Mouse (Mus musculus): ENCODE measurements around the gene Gm853. TPM values are rescaled to one million over a fixed set of nuclear protein-coding genes. Genes with fewer than 3 reads are reported as not detected.

The Gm853 gene
- polyA plus RNA-seq, 1 experiment from 2014 or later, result not detected

DNA sequence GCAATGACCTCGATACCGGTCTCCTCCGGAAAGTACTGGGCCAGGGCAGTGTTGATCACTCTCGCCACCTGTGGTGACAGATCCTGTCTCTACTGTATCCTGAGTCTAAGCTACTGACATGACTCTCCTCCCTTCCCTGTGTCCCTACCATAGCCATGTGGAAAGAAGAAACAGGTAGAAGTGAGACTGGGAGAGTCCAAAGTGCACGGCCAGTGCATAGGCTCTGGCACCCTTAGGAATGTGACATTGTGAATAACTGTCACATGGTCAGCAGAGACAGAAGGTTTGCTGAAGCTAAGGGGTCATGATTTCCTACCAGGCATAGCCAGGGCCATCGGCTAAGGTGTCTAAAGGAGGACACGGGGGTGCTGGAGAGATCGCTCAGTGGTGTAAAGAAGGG, 6.8 kb downstream of the Gm853 start:
- H3K36me3 ChIP-seq (ENCODE audit: control insufficient read depth, insufficient read depth, low read length), result no peaks in the 10 kb centered on the region
- H3K4me2 ChIP-seq (ENCODE audit: low read length), result no peak overlapping the region
- 81% methylated on average over 8 of the region's 8 CpGs for WGBS
- H3K27ac ChIP-seq (replicated peaks in 1 of 2; ENCODE audit: control insufficient read depth in 1 of 2, insufficient read depth in 1 of 2, low read depth in 2 of 2, low read length in 2 of 2), result no peak overlapping the region
- no peak overlapping the region for H3K4me3 ChIP-seq (ENCODE audit: control insufficient read depth in 1 of 2, insufficient read depth in 1 of 2, low read depth in 1 of 2, low read length in 2 of 2)
- no peak for ATAC-seq (ENCODE audit: insufficient number of reproducible peaks, insufficient read depth, low FRiP score, low read depth)
- H3K9ac ChIP-seq (ENCODE audit: low read length), result no peak overlapping the region
- H3K9me3 ChIP-seq (ENCODE audit: control insufficient read depth, low read length), result no peaks in the 10 kb centered on the region
- no peaks in the 10 kb centered on the region; a peak in 1 of 4 replicates for H3K4me1 ChIP-seq (ENCODE audit: control insufficient read depth in 2 of 2, insufficient read depth in 2 of 2, low read length in 2 of 2)
- no peaks in the 10 kb centered on the region for H3K27me3 ChIP-seq (ENCODE audit: control insufficient read depth, insufficient read depth, low read length)

DNA sequence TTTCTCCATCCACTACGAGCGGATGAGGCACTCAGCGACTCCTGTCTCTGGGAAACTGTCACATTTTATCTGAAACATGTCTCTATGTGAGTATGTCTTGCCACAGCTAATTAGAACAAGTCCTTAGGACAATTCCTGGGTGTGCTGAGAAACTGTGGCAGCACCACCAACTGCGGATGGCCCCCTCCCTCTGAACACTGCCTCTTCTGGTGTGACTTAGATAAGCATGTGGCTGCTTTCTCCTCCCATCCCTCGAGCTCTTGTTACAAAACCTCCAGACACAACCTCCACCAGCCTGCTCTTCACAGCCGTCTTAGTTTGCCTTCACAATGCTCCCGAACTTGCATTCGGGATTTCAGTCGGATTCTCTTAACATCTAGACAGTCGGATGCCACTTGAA, 8.3 kb downstream of the Gm853 start:
- 54% methylated on average over 10 of the region's 10 CpGs for WGBS

DNA sequence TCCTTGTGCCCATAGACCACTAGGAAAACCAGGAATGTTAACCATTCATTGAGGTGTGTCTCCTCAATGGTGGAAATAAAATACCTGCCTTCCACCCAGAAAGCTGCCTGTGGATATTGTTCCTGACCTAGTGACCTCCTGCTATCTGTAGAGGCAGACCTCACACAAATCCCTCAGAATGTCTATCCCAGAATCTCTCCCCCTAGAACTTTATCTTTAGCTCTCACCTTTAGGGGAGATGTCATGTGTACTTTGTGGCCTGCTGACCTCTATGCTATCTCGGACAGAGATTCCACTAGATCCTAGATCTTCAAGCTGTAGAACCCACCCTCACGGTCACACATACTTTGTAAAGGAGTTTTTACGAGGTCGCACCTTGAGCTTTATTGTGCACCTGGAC, 9.0 kb downstream of the Gm853 start:
- Histone ChIP-seq H3K27ac (replicated peaks in 1 of 2; ENCODE audit: control insufficient read depth in 1 of 2, insufficient read depth in 1 of 2, low read depth in 2 of 2, low read length in 2 of 2) (no peak overlapping the region), H3K27me3 (ENCODE audit: control insufficient read depth, insufficient read depth, low read length) (no peaks in the 10 kb centered on the region), H3K4me1 (ENCODE audit: control insufficient read depth in 2 of 2, insufficient read depth in 2 of 2, low read length in 2 of 2) (no peaks in the 10 kb centered on the region), H3K9ac (ENCODE audit: low read length) (no peak overlapping the region), H3K36me3 (ENCODE audit: control insufficient read depth, insufficient read depth, low read length) (no peaks in the 10 kb centered on the region), H3K4me3 (ENCODE audit: control insufficient read depth in 1 of 2, insufficient read depth in 1 of 2, low read depth in 1 of 2, low read length in 2 of 2) (no peak overlapping the region), H3K4me2 (ENCODE audit: low read length) (no peak overlapping the region), H3K9me3 (ENCODE audit: control insufficient read depth, low read length) (no peaks in the 10 kb centered on the region)
- no peak for ATAC-seq (ENCODE audit: insufficient number of reproducible peaks, insufficient read depth, low FRiP score, low read depth)
- 73% methylated on average over 4 of the region's 4 CpGs for WGBS

More for the DNA sequence above, 8.3 kb downstream of the Gm853 start:
- Histone ChIP-seq H3K9ac (ENCODE audit: low read length) (no peak overlapping the region), H3K27me3 (ENCODE audit: control insufficient read depth, insufficient read depth, low read length) (no peaks in the 10 kb centered on the region), H3K4me3 (ENCODE audit: control insufficient read depth in 1 of 2, insufficient read depth in 1 of 2, low read depth in 1 of 2, low read length in 2 of 2) (no peak overlapping the region), H3K27ac (replicated peaks in 1 of 2; ENCODE audit: control insufficient read depth in 1 of 2, insufficient read depth in 1 of 2, low read depth in 2 of 2, low read length in 2 of 2) (no peak overlapping the region), H3K4me2 (ENCODE audit: low read length) (no peak overlapping the region), H3K9me3 (ENCODE audit: control insufficient read depth, low read length) (no peaks in the 10 kb centered on the region), H3K4me1 (ENCODE audit: control insufficient read depth in 2 of 2, insufficient read depth in 2 of 2, low read length in 2 of 2) (no peaks in the 10 kb centered on the region; a peak in 1 of 4 replicates), H3K36me3 (ENCODE audit: control insufficient read depth, insufficient read depth, low read length) (no peaks in the 10 kb centered on the region)
- no peak for ATAC-seq (ENCODE audit: insufficient number of reproducible peaks, insufficient read depth, low FRiP score, low read depth)

DNA sequence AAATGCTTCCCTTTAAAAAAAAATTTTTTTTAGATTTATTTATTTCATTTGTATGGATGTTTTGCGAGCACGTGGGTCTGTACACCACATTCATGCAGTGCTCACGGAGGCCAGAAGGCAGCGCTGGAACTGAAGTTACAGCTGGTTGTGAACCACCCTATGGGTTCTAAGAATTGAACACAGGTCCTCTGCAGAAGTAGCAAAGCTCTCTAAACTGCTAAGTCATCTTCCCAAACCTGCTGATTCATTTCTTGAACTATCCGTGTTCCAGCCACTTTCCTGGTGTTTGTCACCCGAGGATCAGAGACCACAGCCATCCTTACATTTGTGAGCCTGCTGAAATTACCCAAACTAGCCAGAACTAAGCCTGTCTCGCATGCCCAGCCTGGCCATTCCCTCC, 9.8 kb downstream of the Gm853 start:
- WGBS, result 69% methylated on average over 7 of the region's 7 CpGs
- Histone ChIP-seq H3K9me3 (ENCODE audit: control insufficient read depth, low read length) (no peaks in the 10 kb centered on the region), H3K9ac (ENCODE audit: low read length) (no peak overlapping the region), H3K27ac (replicated peaks in 1 of 2; ENCODE audit: control insufficient read depth in 1 of 2, insufficient read depth in 1 of 2, low read depth in 2 of 2, low read length in 2 of 2) (no peak overlapping the region), H3K4me1 (ENCODE audit: control insufficient read depth in 2 of 2, insufficient read depth in 2 of 2, low read length in 2 of 2) (no peaks in the 10 kb centered on the region), H3K36me3 (ENCODE audit: control insufficient read depth, insufficient read depth, low read length) (no peaks in the 10 kb centered on the region), H3K27me3 (ENCODE audit: control insufficient read depth, insufficient read depth, low read length) (no peaks in the 10 kb centered on the region), H3K4me3 (ENCODE audit: control insufficient read depth in 1 of 2, insufficient read depth in 1 of 2, low read depth in 1 of 2, low read length in 2 of 2) (no peak overlapping the region), H3K4me2 (ENCODE audit: low read length) (no peak overlapping the region)
- no peak for ATAC-seq (ENCODE audit: insufficient number of reproducible peaks, insufficient read depth, low FRiP score, low read depth)

DNA sequence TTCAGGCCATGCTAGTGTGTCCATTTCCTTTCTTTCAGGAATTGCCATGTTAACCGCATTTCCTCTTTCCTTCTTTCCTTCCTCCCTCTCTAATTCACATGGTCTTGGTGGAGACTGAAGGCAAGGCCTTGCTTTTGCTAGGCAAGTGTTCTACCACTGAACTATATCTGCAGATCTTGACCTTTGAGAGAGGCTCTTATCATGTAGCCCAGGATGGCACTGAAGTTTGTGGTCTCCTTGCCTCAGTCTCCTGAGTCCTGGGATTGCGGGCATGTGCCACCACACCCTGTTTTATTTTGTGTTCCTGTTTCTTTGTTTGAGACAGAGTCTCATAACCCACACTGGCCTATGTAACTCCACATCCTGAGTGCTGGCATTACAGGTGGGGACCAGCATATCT, 10.3 kb downstream of the Gm853 start:
- H3K27ac ChIP-seq (replicated peaks in 1 of 2; ENCODE audit: control insufficient read depth in 1 of 2, insufficient read depth in 1 of 2, low read depth in 2 of 2, low read length in 2 of 2), result no peak overlapping the region
- H3K4me3 ChIP-seq (ENCODE audit: control insufficient read depth in 1 of 2, insufficient read depth in 1 of 2, low read depth in 1 of 2, low read length in 2 of 2), result no peak overlapping the region
- H3K9ac ChIP-seq (ENCODE audit: low read length), result no peak overlapping the region
- no peak overlapping the region for H3K4me2 ChIP-seq (ENCODE audit: low read length)
- H3K36me3 ChIP-seq (ENCODE audit: control insufficient read depth, insufficient read depth, low read length), result no peaks in the 10 kb centered on the region
- no peak for ATAC-seq (ENCODE audit: insufficient number of reproducible peaks, insufficient read depth, low FRiP score, low read depth)
- H3K9me3 ChIP-seq (ENCODE audit: control insufficient read depth, low read length), result no peaks in the 10 kb centered on the region
- no peaks in the 10 kb centered on the region for H3K27me3 ChIP-seq (ENCODE audit: control insufficient read depth, insufficient read depth, low read length)
- H3K4me1 ChIP-seq (ENCODE audit: control insufficient read depth in 2 of 2, insufficient read depth in 2 of 2, low read length in 2 of 2), result no peaks in the 10 kb centered on the region
- WGBS, result 92% methylated on average over 2 of the region's 2 CpGs

DNA sequence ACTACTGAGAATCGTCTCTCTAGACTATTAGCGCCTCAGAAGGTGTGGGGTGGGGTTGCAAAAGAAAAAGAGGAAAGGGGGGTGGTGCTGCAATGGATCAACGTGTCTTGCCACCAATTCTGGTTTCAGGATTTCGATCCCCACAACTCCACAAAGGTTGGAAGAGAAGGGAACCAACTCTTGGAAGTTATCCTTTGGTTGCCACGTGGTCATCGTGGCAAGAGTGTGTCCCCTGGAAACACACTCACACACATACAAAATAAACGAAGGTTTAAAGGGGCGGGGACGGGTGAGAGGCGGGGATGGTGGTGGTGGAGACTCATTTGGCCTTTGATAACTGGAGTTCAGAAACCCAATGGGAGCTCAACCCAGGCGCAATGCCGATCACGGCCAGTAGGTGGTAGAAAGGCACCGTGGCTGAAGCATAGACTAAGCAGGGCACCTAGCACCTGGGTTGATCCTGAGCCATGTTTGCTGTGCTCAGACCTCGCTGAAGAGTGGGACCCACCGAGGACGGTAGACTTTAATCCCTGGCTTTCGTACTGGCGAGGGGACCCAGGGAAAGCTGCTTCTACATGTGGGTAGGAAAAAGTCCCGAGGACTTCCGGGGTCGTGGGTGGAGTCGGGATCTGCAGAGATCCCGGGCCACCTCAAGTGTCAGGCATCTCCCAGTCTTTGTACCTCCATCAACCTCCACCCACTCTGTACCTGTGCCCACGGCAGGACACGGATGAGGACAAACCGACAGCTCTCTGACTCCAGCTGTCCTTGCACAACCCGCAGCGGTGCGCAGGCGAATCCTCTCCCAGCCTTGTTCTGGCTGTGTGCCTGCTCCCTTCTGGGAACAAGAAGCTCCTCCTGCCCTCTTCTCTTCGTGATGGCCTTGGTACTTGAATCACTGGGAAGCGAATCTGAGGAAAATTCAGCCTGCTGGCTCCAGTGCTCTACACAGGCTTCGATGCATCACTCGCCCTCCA, 23.2 kb downstream of the Gm853 start:
- H3K4me3 ChIP-seq (ENCODE audit: control insufficient read depth in 1 of 2, insufficient read depth in 1 of 2, low read depth in 1 of 2, low read length in 2 of 2), result peak overlapping the region; percentile 42 to 43
- H3K9ac ChIP-seq (ENCODE audit: low read length), result peak overlapping the region; percentile 62
- no peak for ATAC-seq (ENCODE audit: insufficient number of reproducible peaks, insufficient read depth, low FRiP score, low read depth)
- H3K9me3 ChIP-seq (ENCODE audit: control insufficient read depth, low read length), result no peaks in the 10 kb centered on the region
- no peak overlapping the region for H3K27ac ChIP-seq (replicated peaks in 1 of 2; ENCODE audit: control insufficient read depth in 1 of 2, insufficient read depth in 1 of 2, low read depth in 2 of 2, low read length in 2 of 2)
- no peaks in the 10 kb centered on the region for H3K4me1 ChIP-seq (ENCODE audit: control insufficient read depth in 2 of 2, insufficient read depth in 2 of 2, low read length in 2 of 2)
- peak overlapping the region; percentile 81 for H3K4me2 ChIP-seq (ENCODE audit: low read length)
- H3K27me3 ChIP-seq (ENCODE audit: control insufficient read depth, insufficient read depth, low read length), result peaks cover 29% of the 10 kb centered on the region
- no peaks in the 10 kb centered on the region for H3K36me3 ChIP-seq (ENCODE audit: control insufficient read depth, insufficient read depth, low read length)
- 12% methylated on average over 35 of the region's 35 CpGs for WGBS

DNA sequence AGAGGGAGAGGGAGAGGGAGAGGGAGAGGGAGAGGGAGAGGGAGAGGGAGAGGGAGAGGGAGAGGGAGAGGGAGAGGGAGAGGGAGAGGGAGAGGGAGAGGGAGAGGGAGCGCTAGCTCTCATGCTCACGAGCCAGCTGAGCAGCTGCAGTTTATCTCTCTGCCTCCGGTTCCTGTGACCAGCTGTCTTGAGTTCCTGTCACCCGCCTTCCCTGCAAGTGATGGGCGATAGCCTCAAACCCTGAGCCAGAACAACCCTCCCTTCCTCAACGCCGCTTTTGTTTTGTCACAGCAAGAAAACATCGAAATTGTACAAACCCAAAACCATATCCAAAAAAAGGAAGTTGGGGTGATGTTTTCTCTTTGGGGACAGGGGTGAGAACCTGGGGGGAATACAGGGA, 25.7 kb downstream of the Gm853 start:
- Histone ChIP-seq H3K9ac (ENCODE audit: low read length) (no peak overlapping the region), H3K9me3 (ENCODE audit: control insufficient read depth, low read length) (no peaks in the 10 kb centered on the region), H3K27me3 (ENCODE audit: control insufficient read depth, insufficient read depth, low read length) (peaks cover 29% of the 10 kb centered on the region), H3K36me3 (ENCODE audit: control insufficient read depth, insufficient read depth, low read length) (no peaks in the 10 kb centered on the region), H3K4me2 (ENCODE audit: low read length) (no peak overlapping the region), H3K4me3 (ENCODE audit: control insufficient read depth in 1 of 2, insufficient read depth in 1 of 2, low read depth in 1 of 2, low read length in 2 of 2) (no peak overlapping the region), H3K27ac (replicated peaks in 1 of 2; ENCODE audit: control insufficient read depth in 1 of 2, insufficient read depth in 1 of 2, low read depth in 2 of 2, low read length in 2 of 2) (no peak overlapping the region), H3K4me1 (ENCODE audit: control insufficient read depth in 2 of 2, insufficient read depth in 2 of 2, low read length in 2 of 2) (no peaks in the 10 kb centered on the region)
- no peak for ATAC-seq (ENCODE audit: insufficient number of reproducible peaks, insufficient read depth, low FRiP score, low read depth)
- 60% methylated on average over 7 of the region's 8 CpGs for WGBS
